Mouse (Mus musculus) forebrain, postnatal 0 days (tissue): ENCODE measurements around the gene Tmc8. TPM values are rescaled to one million over a fixed set of nuclear protein-coding genes. Genes with fewer than 3 reads are reported as not detected.
"Not testable (repeated sequence)": the region's sequence is repeated elsewhere in the genome, so short reads cannot be mapped to it uniquely, and the experiment has no call there.

Source experiments
- ATAC-seq: fragments of 200-750 bp; cut with Nextera tagmentation; 2 replicates; pipeline ENCODE4 v1.8.0; 2017; ENCODE audit warnings: mild to moderate bottlenecking, moderate library complexity
- DNase-seq: peaks from one replicate; pipeline ENCODE4 v3.0.0-alpha.2; 2015
- H3K27ac ChIP-seq: fragments of 300-500 bp; sonication (generic); 2 replicates; pipeline ENCODE4 v1.5.1; 2014; ENCODE audit warnings: low read depth, mild to moderate bottlenecking, antibody characterized with exemption, low read length, moderate library complexity, mixed read lengths
- H3K27me3 ChIP-seq: fragments of 300-500 bp; sonication (generic); 2 replicates; pipeline ENCODE4 v1.6.1; 2014; ENCODE audit warnings: mild to moderate bottlenecking, low read length, mixed read lengths; ENCODE audit not compliant: insufficient read depth
- H3K36me3 ChIP-seq: fragments of 300-500 bp; sonication (generic); 2 replicates; pipeline ENCODE4 v1.6.1; 2014; ENCODE audit warnings: mild to moderate bottlenecking, moderate library complexity; ENCODE audit not compliant: insufficient read depth
- H3K4me1 ChIP-seq: fragments of 300-500 bp; sonication (generic); 2 replicates; pipeline ENCODE4 v1.6.1; 2014; ENCODE audit warnings: antibody characterized with exemption; ENCODE audit not compliant: insufficient read depth
- H3K4me2 ChIP-seq: fragments of 300-500 bp; sonication (generic); 2 replicates; pipeline ENCODE4 v1.6.1; 2014; ENCODE audit warnings: low read depth, mild to moderate bottlenecking, moderate library complexity
- H3K4me3 ChIP-seq: fragments of 300-500 bp; sonication (generic); 2 replicates; pipeline ENCODE4 v1.5.1; 2014; ENCODE audit warnings: low read depth, low read length, mixed read lengths
- H3K9ac ChIP-seq: fragments of 300-500 bp; sonication (generic); 2 replicates; pipeline ENCODE4 v1.6.1; 2014; ENCODE audit warnings: mild to moderate bottlenecking
- H3K9me3 ChIP-seq: fragments of 300-500 bp; sonication (generic); 2 replicates; pipeline ENCODE4 v1.6.1; 2016; ENCODE audit warnings: low read length
- CTCF ChIP-seq: sonication (generic); IDR thresholded peaks from 2 replicates; pipeline ENCODE4 v1.5.1; 2016; ENCODE audit warnings: antibody characterized with exemption, control low read depth, low read depth
- WGBS: fragments of 180-500 bp; shearing (Covaris S2); extraction: QIAGEN DNeasy Blood & Tissue Kit; methylation state at CpG from one replicate; pipeline ENCODE4 v1.1.7; 2014; 5-methylcytosine and 5-hydroxymethylcytosine counted together
- polyA plus RNA-seq: library from polyadenylated mRNA; unstranded; fragments of >200 nt; fragmentation: Nextera tagmentation; extraction: Ambion mirVana; gene quantifications from 2 replicates; pipeline ENCODE4 v1.2.1, GENCODE M21; 2015
- total RNA-seq: library from RNA; depleted of rRNA; stranded (reverse); fragments of >200 nt; gene quantifications from 2 replicates; pipeline ENCODE4 v1.2.3, GENCODE M21; 2014

Gene Tmc8
- total and polyA plus RNA-seq, 2 experiments from 2014 or later: 0.59 to 2.1 TPM

GRCm38 (mm10) chr11:117803166-117803688 lies 21.4 kb downstream of the Tmc8 start:
- WGBS: 93% methylated on average over 3 of the region's 3 CpGs
- ATAC-seq: no peak
- no peaks in the 10 kb centered on the region for H3K9me3 ChIP-seq

GRCm38 (mm10) chr11:117806781-117807180 lies 24.9 kb downstream of the Tmc8 start:
- WGBS: 93% methylated on average over 6 of the region's 6 CpGs
- Histone ChIP-seq H3K9ac (no peak overlapping the region), H3K27ac (no peak overlapping the region), H3K27me3 (peaks cover 7% of the 10 kb centered on the region; the same call in 1 of the 2 replicates), H3K4me2 (no peak overlapping the region), H3K4me3 (no peak overlapping the region), H3K4me1 (peaks cover 7% of the 10 kb centered on the region; the same call in 1 of the 2 replicates), H3K9me3 (no peaks in the 10 kb centered on the region), H3K36me3 (no peaks in the 10 kb centered on the region)
- no peak for TF ChIP-seq CTCF
- ATAC-seq (no peak), DNase-seq (no peak)

More at GRCm38 (mm10) chr11:117803166-117803688, 21.4 kb downstream of the Tmc8 start:
- Histone ChIP-seq H3K4me2 (no peak overlapping the region), H3K36me3 (no peaks in the 10 kb centered on the region), H3K4me1 (no peaks in the 10 kb centered on the region), H3K4me3 (no peak overlapping the region), H3K27me3 (no peaks in the 10 kb centered on the region), H3K27ac (no peak overlapping the region), H3K9ac (no peak overlapping the region)
- TF ChIP-seq CTCF: no peak
- no peak for DNase-seq

GRCm38 (mm10) chr11:117809407-117810311 lies 27.8 kb downstream of the Tmc8 start, which contains the start of the genes Gm20708 and Syngr2:
TSS of gene Gm20708 (plus strand) at chr11:117809668.
TSS of gene Syngr2 (plus strand) at chr11:117809668.
- TF ChIP-seq CTCF: no peak
- Histone ChIP-seq H3K27me3 (peaks cover 7% of the 10 kb centered on the region; the same call in 1 of the 2 replicates), H3K9me3 (no peaks in the 10 kb centered on the region), H3K36me3 (no peaks in the 10 kb centered on the region), H3K4me1 (peaks cover 7% of the 10 kb centered on the region; the same call in 1 of the 2 replicates), H3K4me3 (peak within 1 kb of the TSS; percentile 55), H3K9ac (peak within 1 kb of the TSS; percentile 41), H3K27ac (no peak within 1 kb of the TSS), H3K4me2 (peak within 1 kb of the TSS; percentile 96)
- DNase-seq (peak; percentile 76), ATAC-seq (peak; percentile 64)
- 1% methylated on average over 72 of the region's 75 CpGs for WGBS

GRCm38 (mm10) chr11:117810401-117811046 lies 28.6 kb downstream of the Tmc8 start:
- 0% methylated on average over 21 of the region's 21 CpGs for WGBS

GRCm38 (mm10) chr11:117813867-117814266 lies 32.0 kb downstream of the Tmc8 start:
- H3K4me3 ChIP-seq: no peak overlapping the region
- DNase-seq (no peak), ATAC-seq (no peak)
- H3K4me2 ChIP-seq: no peak overlapping the region
- no peaks in the 10 kb centered on the region for H3K36me3 ChIP-seq
- H3K9me3 ChIP-seq: no peaks in the 10 kb centered on the region
- H3K9ac ChIP-seq: no peak overlapping the region
- no peak for TF ChIP-seq CTCF
- peaks cover 4% of the 10 kb centered on the region; the same call in 1 of the 2 replicates for H3K27me3 ChIP-seq
- WGBS: 69% methylated on average over 5 of the region's 5 CpGs
- H3K4me1 ChIP-seq: peaks cover 7% of the 10 kb centered on the region; the same call in 1 of the 2 replicates
- H3K27ac ChIP-seq: no peak overlapping the region

More at GRCm38 (mm10) chr11:117810401-117811046, 28.6 kb downstream of the Tmc8 start:
- peak; percentile 76 for DNase-seq
- H3K9ac ChIP-seq: peak overlapping the region; percentile 41
- H3K4me2 ChIP-seq: peak overlapping the region; percentile 96
- H3K4me3 ChIP-seq: peak overlapping the region; percentile 55
- no peaks in the 10 kb centered on the region for H3K36me3 ChIP-seq
- peak; percentile 70 for TF ChIP-seq CTCF
- H3K9me3 ChIP-seq: no peaks in the 10 kb centered on the region
- peaks cover 7% of the 10 kb centered on the region; the same call in 1 of the 2 replicates for H3K27me3 ChIP-seq
- no peak overlapping the region for H3K27ac ChIP-seq
- peaks cover 7% of the 10 kb centered on the region; the same call in 1 of the 2 replicates for H3K4me1 ChIP-seq
- ATAC-seq: peak; percentile 90

- ATAC-seq (no peak), DNase-seq (no peak)
- no peak for TF ChIP-seq CTCF
- Histone ChIP-seq H3K27me3 (no peaks in the 10 kb centered on the region), H3K4me1 (peaks cover 2% of the 10 kb centered on the region; the same call in 1 of the 2 replicates), H3K4me3 (no peak overlapping the region), H3K4me2 (no peak overlapping the region), H3K9me3 (no peaks in the 10 kb centered on the region), H3K9ac (no peak overlapping the region), H3K27ac (no peak overlapping the region), H3K36me3 (no peaks in the 10 kb centered on the region)
- 87% methylated on average over 6 of the region's 6 CpGs for WGBS
These were observed 33.0 kb downstream of the Tmc8 start for GRCm38 (mm10) chr11:117814704-117815366.

GRCm38 (mm10) chr11:117815850-117816249 lies 34.0 kb downstream of the Tmc8 start:
- H3K36me3 ChIP-seq, H3K9ac ChIP-seq, H3K4me3 ChIP-seq, H3K27me3 ChIP-seq, H3K9me3 ChIP-seq, ATAC-seq, H3K27ac ChIP-seq, H3K4me2 ChIP-seq, DNase-seq, H3K4me1 ChIP-seq: not testable (repeated sequence)
- WGBS: 78% methylated on average over 9 of the region's 9 CpGs
